Mouse (Mus musculus) hindbrain, embryonic 16.5 days (tissue): ENCODE results near the gene Irgm1. TPM values are rescaled to one million over a fixed set of nuclear protein-coding genes. Genes with fewer than 3 reads are reported as not detected.
"Not testable (repeated sequence)": the region's sequence is repeated elsewhere in the genome, so short reads cannot be mapped to it uniquely, and the experiment has no call there.

ENCODE experiments used
- ATAC-seq: fragments of 200-750 bp; cut with Nextera tagmentation; 2 replicates; pipeline ENCODE4 v1.8.0; 2017; ENCODE audit warnings: moderate TSS enrichment, moderate library complexity
- H3K27ac ChIP-seq: fragments of 300-500 bp; sonication (generic); 2 replicates; pipeline ENCODE4 v1.5.1; 2014; ENCODE audit warnings: low read depth, mild to moderate bottlenecking, control low read depth, low read length, moderate library complexity
- H3K27me3 ChIP-seq: fragments of 300-500 bp; sonication (generic); replicated peaks from 2 replicates; pipeline ENCODE4 v1.6.1; 2014; ENCODE audit warnings: low read length; ENCODE audit not compliant: control insufficient read depth, insufficient read depth
- H3K36me3 ChIP-seq: fragments of 300-500 bp; sonication (generic); 2 replicates; pipeline ENCODE4 v1.6.1; 2014; ENCODE audit warnings: mild to moderate bottlenecking, low read length, moderate library complexity, mixed read lengths; ENCODE audit not compliant: control insufficient read depth, insufficient read depth
- H3K4me1 ChIP-seq: fragments of 300-500 bp; sonication (generic); 2 replicates; pipeline ENCODE4 v1.6.1; 2014; ENCODE audit warnings: low read depth, low read length; ENCODE audit not compliant: control insufficient read depth, insufficient read depth
- H3K4me2 ChIP-seq: fragments of 300-500 bp; sonication (generic); 2 replicates; pipeline ENCODE4 v1.6.1; 2014; ENCODE audit warnings: mild to moderate bottlenecking, low read length, control low read depth, moderate library complexity
- H3K4me3 ChIP-seq: fragments of 300-500 bp; sonication (generic); 2 replicates; pipeline ENCODE4 v1.5.1; 2014; ENCODE audit warnings: mild to moderate bottlenecking, low read length, control low read depth, moderate library complexity
- H3K9ac ChIP-seq: fragments of 300-500 bp; sonication (generic); 2 replicates; pipeline ENCODE4 v1.6.1; 2014; ENCODE audit warnings: low read depth, mild to moderate bottlenecking, control low read depth, low read length, moderate library complexity
- H3K9me3 ChIP-seq: fragments of 300-500 bp; sonication (generic); 2 replicates; pipeline ENCODE4 v1.6.1; 2014; ENCODE audit warnings: mild to moderate bottlenecking, low read length, moderate library complexity; ENCODE audit not compliant: control insufficient read depth
- WGBS: fragments of 180-500 bp; shearing (Covaris S2); extraction: QIAGEN DNeasy Blood & Tissue Kit; methylation state at CpG from one replicate; pipeline ENCODE4 v1.1.7; 2014; 5-methylcytosine and 5-hydroxymethylcytosine counted together
- polyA plus RNA-seq: library from polyadenylated mRNA; unstranded; fragments of >200 nt; fragmentation: Nextera tagmentation; extraction: Ambion mirVana; gene quantifications from 2 replicates; pipeline ENCODE4 v1.2.1, GENCODE M21; 2015

Irgm1 gene
- polyA plus RNA-seq, 1 experiment from 2014 or later: 5.4 TPM

DNA sequence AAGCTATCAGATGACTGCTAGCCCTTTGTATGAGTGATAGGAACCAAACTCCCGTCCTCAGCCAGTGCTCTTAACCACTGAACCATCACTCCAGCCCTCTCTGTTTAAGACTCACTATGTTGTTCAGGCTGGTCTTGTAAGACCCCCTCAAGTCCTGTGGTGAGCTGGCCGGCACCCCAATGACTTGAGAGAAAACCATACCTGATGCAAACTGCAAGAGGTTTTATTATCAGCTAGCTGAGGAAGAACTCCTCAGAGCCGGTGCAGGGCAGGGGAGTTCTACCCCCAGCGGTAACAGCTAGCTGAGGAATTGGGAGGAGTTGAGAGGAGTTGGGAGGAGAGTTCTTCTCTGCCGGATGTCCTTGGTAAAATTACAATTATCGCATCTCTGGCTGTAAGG, 43.6 kb downstream of the Irgm1 start:
- Histone ChIP-seq H3K36me3 (no peaks in the 10 kb centered on the region), H3K27me3 (peaks cover 7% of the 10 kb centered on the region; the same call in 1 of the 2 replicates), H3K9me3 (no peaks in the 10 kb centered on the region), H3K4me1 (peaks cover 13% of the 10 kb centered on the region), H3K9ac (no peak overlapping the region), H3K27ac (no peak overlapping the region), H3K4me3 (no peak overlapping the region), H3K4me2 (no peak overlapping the region)
- WGBS: 71% methylated on average over 6 of the region's 6 CpGs
- no peak for ATAC-seq

DNA sequence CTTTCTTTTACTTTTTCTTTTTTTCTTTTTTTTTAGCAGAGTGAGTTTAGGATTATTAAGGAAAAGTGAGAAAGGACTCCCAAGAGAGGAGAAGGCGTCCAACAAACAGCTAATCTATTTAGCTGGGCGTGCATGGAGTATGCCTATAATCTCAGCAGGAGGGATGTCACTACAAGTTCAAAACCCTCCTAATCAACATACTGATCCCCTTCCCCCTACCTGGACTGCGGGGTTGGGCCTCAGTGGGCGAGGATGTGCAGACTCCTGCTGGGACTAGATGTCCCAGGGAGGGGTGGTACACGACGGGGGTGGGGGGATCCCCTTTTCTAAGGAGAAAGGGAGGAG, 44.8 kb downstream of the Irgm1 start:
- peaks cover 7% of the 10 kb centered on the region; the same call in 1 of the 2 replicates for H3K27me3 ChIP-seq
- WGBS: 1% methylated on average over 6 of the region's 6 CpGs
- peak overlapping the region; percentile 59 for H3K4me2 ChIP-seq
- ATAC-seq: no peak
- H3K27ac ChIP-seq: no peak overlapping the region
- H3K9ac ChIP-seq: peak overlapping the region; percentile 28; the same call in 1 of the 2 replicates
- H3K36me3 ChIP-seq: no peaks in the 10 kb centered on the region
- H3K4me3 ChIP-seq: peak overlapping the region; percentile 46
- H3K4me1 ChIP-seq: peaks cover 13% of the 10 kb centered on the region
- H3K9me3 ChIP-seq: no peaks in the 10 kb centered on the region

DNA sequence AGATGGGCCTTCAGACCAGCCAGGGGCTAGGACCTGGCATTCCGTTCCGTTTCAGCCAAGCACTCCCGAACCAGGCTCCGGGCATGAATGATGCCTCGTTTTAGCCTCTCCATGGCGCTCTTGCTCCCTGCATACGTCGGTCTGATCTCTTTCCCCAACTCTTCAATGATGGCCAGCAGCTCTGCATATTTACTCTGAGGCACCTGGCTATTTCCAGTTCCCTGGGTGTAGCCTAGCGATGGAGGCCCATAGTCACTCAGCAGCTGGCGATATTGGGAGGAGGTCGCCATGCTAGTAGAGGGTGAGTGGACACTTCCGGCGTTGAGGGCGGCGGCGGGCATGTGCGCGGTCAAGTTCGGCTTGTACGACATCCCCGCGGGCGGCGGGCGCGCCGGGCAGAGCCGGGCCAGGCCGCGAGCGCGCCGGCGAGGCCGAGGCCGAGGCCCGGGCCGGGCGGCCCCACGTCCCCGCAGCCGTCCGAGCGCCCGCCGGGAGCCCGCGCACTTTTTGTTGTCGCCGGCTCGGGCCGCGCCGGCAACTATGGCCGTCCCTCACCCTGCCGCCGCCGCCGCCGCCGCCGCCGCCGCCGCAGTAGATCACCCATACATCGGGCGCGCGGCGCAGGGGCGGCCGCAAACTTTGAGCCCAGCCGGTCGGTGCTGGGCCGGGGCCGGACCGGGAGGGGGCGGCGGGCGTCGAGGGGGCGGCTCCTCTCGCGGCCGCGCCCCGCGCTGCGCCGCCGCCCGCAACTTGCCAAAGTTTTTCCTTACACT, 45.3 kb downstream of the Irgm1 start, which contains the start of the genes Trim7 and Gm12184:
Gene Trim7 (plus strand): TSS at position 162 of the 773 bp plus-strand sequence.
Gene Gm12184 (minus strand): TSS at position 677 of the 773 bp plus-strand sequence.
- ATAC-seq: peak; percentile 77
- H3K4me2 ChIP-seq: peak within 1 kb of the TSS; percentile 59
- H3K9me3 ChIP-seq, H3K27me3 ChIP-seq, H3K36me3 ChIP-seq, H3K27ac ChIP-seq: not testable (repeated sequence)
- WGBS: under 1% methylated on average over 46 of the region's 92 CpGs
- peak within 1 kb of the TSS; percentile 28 for H3K9ac ChIP-seq
- peaks cover 13% of the 10 kb centered on the region for H3K4me1 ChIP-seq
- peak within 1 kb of the TSS; percentile 46 for H3K4me3 ChIP-seq

DNA sequence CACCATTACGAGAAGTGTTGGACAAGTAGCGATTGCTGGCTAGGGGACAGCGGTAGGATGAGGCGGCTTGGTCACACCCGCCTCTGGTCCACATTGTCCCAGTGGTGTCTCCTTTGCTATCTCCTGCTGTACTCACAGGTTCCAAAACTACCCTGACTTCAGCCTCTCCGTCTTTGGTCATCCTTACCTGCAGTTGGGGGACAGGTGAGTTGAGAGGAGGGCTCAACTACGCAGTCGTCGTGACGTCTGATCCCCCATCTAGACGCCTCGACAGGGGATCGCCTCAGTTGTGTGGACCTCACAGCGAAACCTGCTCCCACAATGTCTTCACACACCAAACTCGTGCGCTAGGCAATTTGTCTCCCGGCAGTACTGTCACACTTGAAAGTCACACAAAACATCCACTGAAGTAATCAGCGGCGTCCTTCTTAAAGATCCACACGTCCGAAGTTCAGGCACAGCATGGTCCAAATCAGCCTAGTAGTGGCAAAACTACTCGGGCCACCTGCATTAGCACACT, 47.1 kb downstream of the Irgm1 start:
- Histone ChIP-seq H3K4me1 (peaks cover 13% of the 10 kb centered on the region), H3K36me3 (no peaks in the 10 kb centered on the region), H3K4me3 (peak overlapping the region; percentile 43), H3K9me3 (no peaks in the 10 kb centered on the region), H3K9ac (peak overlapping the region; percentile 25; the same call in 1 of the 2 replicates), H3K27ac (no peak overlapping the region), H3K4me2 (peak overlapping the region; percentile 81), H3K27me3 (peaks cover 7% of the 10 kb centered on the region; the same call in 1 of the 2 replicates)
- ATAC-seq: no peak
- WGBS: 5% methylated on average over 22 of the region's 22 CpGs

DNA sequence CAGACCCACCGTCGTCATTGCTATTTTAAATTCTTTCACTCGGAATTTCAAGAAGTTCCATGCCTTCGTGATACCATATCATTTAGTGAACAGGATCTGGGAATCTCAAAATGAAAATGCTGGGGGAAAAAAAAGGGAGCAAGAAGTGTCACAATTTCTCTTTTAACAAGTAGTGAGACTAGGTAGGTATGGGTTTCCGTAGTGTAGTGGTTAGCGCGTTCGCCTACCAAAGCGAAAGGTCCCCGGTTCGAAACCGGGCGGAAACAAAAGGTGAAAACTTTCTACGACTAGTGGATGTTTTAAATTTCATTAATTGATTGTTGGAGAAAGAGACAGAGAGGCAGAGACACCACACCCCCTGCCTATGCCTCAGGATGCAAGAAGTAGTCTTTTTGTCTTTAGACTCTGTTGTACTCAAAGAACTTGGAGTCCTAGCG, 47.9 kb downstream of the Irgm1 start:
- H3K4me1 ChIP-seq: peaks cover 13% of the 10 kb centered on the region
- H3K4me2 ChIP-seq: peak overlapping the region; percentile 81
- H3K9me3 ChIP-seq: no peaks in the 10 kb centered on the region
- H3K27ac ChIP-seq: no peak overlapping the region
- peak overlapping the region; percentile 43 for H3K4me3 ChIP-seq
- H3K9ac ChIP-seq: no peak overlapping the region
- peaks cover 7% of the 10 kb centered on the region; the same call in 1 of the 2 replicates for H3K27me3 ChIP-seq
- ATAC-seq: peak; percentile 46
- under 1% methylated on average over 15 of the region's 15 CpGs for WGBS
- H3K36me3 ChIP-seq: no peaks in the 10 kb centered on the region

DNA sequence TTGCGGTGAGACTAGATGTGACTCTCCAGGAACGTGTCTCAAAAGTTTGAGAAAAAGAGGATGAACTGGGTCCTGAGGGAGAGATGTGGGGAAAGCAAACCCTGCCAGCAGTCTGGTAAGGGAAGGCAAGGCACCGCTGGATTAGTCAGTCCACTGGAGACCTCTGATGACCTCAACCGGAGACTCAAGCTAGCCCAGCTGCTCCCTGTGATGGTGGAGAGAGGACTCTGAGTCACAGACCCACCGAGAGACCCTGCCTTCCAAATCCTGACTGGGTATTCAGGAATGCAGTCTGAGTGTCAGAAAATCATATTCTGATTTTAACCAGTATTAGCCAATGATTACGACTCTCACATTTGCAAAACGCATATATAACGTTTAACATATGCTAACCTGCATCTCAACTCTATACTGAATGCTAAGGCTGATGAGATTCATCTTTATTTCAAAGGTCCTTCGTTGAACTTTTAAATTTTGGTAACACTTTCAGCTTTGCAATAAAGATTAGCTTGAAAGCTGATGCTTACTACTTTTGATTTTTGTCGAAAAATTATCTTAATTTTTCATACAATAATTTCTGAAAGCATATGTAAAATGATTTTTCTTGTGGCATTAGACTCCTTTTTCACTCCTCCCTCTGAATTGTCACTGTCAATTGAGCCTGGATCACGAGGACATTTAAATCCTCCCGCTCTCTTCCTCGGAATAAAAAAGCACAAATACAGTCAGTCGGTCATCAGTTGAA, 48.5 kb downstream of the Irgm1 start:
- Histone ChIP-seq H3K9ac (no peak overlapping the region), H3K4me2 (peak overlapping the region; percentile 81), H3K9me3 (no peaks in the 10 kb centered on the region), H3K27me3 (peaks cover 7% of the 10 kb centered on the region; the same call in 1 of the 2 replicates), H3K4me1 (peaks cover 13% of the 10 kb centered on the region), H3K27ac (no peak overlapping the region), H3K36me3 (no peaks in the 10 kb centered on the region), H3K4me3 (peak overlapping the region; percentile 43)
- 38% methylated on average over 14 of the region's 14 CpGs for WGBS
- ATAC-seq: no peak

DNA sequence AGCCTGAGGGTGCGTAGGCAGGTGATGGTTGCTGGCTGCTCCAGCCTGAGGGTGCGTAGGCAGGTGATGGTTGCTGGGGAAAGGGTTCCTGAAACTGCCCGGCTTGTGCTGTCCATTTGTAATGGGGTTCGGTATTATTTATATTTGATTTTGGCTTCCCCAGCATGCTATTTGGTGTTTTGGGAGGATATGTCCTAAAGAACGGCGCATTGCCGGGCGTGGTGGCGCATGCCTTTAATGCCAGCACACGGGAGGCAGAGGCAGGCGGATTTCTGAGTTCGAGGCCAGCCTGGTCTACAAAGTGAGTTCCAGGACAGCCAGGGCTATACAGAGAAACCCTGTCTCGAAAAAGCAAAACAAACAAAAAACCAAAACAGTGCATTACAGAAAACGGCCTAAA, 50.2 kb downstream of the Irgm1 start:
- not testable (repeated sequence) for H3K9me3 ChIP-seq, H3K4me1 ChIP-seq, H3K27ac ChIP-seq, ATAC-seq, H3K9ac ChIP-seq, H3K27me3 ChIP-seq, H3K4me2 ChIP-seq, H3K4me3 ChIP-seq, H3K36me3 ChIP-seq
- 82% methylated on average over 14 of the region's 14 CpGs for WGBS

DNA sequence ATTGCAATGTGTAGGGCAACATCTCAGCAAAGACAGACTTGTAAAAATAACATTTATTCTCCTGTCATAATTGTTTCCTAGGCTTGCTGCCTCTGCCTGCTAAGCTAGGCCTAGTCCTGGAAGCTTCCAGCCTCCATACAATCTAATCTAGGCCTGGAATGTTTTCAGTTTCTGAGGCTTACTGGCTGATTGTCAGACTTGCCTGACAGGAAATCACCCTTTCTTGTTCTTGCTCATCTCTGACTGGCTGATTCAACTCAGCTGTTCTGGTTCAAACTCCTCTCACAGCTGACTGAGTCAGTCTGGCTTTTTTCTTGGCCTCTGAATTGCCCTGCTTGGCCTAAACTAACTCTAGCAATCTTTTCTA, 51.2 kb downstream of the Irgm1 start:
- H3K27me3 ChIP-seq: peaks cover 7% of the 10 kb centered on the region; the same call in 1 of the 2 replicates
- H3K4me2 ChIP-seq: no peak overlapping the region
- no peak overlapping the region for H3K4me3 ChIP-seq
- H3K36me3 ChIP-seq: no peaks in the 10 kb centered on the region
- H3K4me1 ChIP-seq: peaks cover 20% of the 10 kb centered on the region
- H3K9me3 ChIP-seq: no peaks in the 10 kb centered on the region
- no peak for ATAC-seq
- H3K9ac ChIP-seq: no peak overlapping the region
- H3K27ac ChIP-seq: no peak overlapping the region
